Mouse (Mus musculus): ENCODE measurements around the gene Gpi1. TPM values are rescaled to one million over a fixed set of nuclear protein-coding genes. Genes with fewer than 3 reads are reported as not detected.
"Not testable (repeated sequence)": the region's sequence is repeated elsewhere in the genome, so short reads cannot be mapped to it uniquely, and the experiment has no call there.

Gpi1 gene
- polyA plus RNA-seq, 1 experiment from 2014 or later: 277 TPM

DNA sequence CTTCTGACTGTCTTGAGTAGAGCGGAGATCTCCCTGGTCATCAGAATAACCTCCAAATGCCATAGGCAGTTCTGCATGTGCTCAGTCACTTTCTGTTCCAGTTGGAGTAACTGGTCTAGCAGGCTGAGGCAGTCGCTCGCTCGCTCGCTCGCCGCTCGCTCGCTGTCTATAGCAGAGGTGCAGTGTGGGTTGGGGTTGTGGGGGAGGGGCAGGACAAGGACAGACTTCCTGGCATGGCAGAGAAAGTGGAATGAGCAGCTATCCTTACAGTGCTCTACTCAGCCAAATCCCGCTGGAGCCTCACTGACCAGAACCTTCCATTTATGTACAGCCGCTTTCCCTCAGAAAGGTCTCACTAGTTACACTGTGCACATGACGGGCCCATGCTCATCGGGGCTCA, 46.8 kb downstream of the Gpi1 start:
- 68% methylated on average over 13 of the region's 13 CpGs for WGBS
- peak; percentile 39; the same call in 1 of the 2 replicates for ATAC-seq (ENCODE audit: insufficient number of reproducible peaks, low FRiP score, low TSS enrichment, low read depth)
- Histone ChIP-seq H3K4me2 (replicated peaks) (no peak overlapping the region), H3K27ac (replicated peaks) (0 out of 2 replicates have a peak overlapping the region, but pooled peaks have one; percentile 12), H3K27me3 (no peaks in the 10 kb centered on the region), H3K9me3 (replicated peaks) (no peaks in the 10 kb centered on the region), H3K4me3 (replicated peaks) (no peak overlapping the region), H3K4me1 (no peaks in the 10 kb centered on the region), H3K36me3 (peaks cover 44% of the 10 kb centered on the region), H3K9ac (no peak overlapping the region)

DNA sequence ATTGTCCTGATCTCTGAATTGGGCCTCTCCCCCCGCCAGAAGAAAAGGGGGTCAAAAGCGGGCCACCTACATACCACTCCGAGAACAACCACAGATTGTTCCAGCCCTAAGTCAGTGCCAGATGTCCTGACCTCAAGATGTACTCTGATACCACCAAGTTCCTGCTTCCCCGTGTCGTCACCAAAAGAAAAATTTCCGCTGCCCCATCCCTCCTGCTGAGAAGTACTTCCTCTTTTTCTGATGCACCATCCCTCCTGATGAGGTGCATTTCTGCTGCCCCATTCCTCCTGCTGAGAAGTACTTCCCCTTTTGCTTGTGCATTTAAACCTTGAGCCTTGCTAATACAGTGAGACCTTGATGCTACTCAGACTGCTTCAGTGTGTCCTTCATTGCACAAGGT, 53.9 kb downstream of the Gpi1 start:
- not testable (repeated sequence) for H3K9me3 ChIP-seq (replicated peaks); H3K36me3 ChIP-seq; H3K4me2 ChIP-seq (replicated peaks); H3K27me3 ChIP-seq; H3K27ac ChIP-seq (replicated peaks); ATAC-seq (ENCODE audit: insufficient number of reproducible peaks, low FRiP score, low TSS enrichment, low read depth); H3K9ac ChIP-seq; H3K4me1 ChIP-seq; H3K4me3 ChIP-seq (replicated peaks)
- 74% methylated on average over 6 of the region's 6 CpGs for WGBS

DNA sequence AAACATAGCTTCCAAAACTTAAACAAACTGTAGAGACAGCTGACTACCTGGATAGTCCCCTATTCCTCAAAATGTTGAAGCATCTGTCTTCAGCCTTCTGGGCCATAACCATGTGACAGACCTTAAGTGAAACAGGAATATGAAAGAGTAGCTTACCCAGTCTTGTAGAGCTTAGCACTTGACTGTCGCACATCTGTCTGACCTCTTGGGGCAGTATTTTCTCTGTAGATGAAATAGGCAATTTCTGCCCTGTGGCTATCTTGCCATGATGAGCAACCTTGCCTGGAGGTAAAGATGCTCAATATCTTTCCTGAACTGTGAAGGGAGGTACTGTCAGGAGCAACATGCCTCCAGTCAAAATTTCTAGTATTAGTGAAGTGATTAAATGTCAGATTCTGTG, 57.9 kb downstream of the Gpi1 start:
- Histone ChIP-seq H3K27me3 (no peaks in the 10 kb centered on the region), H3K4me2 (replicated peaks) (no peak overlapping the region), H3K27ac (replicated peaks) (no peak overlapping the region), H3K9ac (no peak overlapping the region), H3K4me3 (replicated peaks) (no peak overlapping the region), H3K9me3 (replicated peaks) (no peaks in the 10 kb centered on the region), H3K4me1 (peaks cover 7% of the 10 kb centered on the region; the same call in 1 of the 2 replicates), H3K36me3 (no peaks in the 10 kb centered on the region)
- 59% methylated on average over 1 of the region's 1 CpGs for whole genome bisulfite sequencing
- no peak for ATAC-seq (ENCODE audit: insufficient number of reproducible peaks, low FRiP score, low TSS enrichment, low read depth)

DNA sequence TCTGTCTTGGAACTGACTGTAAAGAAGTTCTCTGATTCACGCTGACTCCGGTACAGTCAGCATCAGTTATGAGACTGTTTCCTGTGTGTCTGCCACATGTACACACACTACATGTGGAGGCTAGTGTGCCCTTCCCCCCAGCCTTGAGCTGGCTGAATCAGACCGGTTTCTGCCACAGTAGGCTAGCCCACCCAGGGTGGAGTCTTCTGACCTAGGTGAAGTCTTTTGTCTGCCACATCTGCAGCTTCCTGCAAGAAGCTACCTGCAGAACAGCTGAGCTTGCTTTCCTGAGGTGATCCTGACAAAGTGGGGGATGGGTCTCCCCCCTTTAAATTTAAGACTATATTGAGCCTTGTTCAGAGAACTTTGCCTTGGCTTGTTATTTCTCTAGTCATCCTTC, 60.7 kb downstream of the Gpi1 start, which contains the start of gene Uba2:
Uba2 (minus strand) TSS at position 146 of the 400 bp plus-strand sequence.
- peak within 1 kb of the TSS; percentile 81 for H3K4me2 ChIP-seq (replicated peaks)
- H3K27ac ChIP-seq (replicated peaks): peak within 1 kb of the TSS; percentile 90; the same call in 1 of the 2 replicates
- no peaks in the 10 kb centered on the region for H3K9me3 ChIP-seq (replicated peaks)
- no peaks in the 10 kb centered on the region for H3K27me3 ChIP-seq
- H3K4me3 ChIP-seq (replicated peaks): peak within 1 kb of the TSS; percentile 93
- peaks cover 9% of the 10 kb centered on the region for H3K36me3 ChIP-seq
- peak within 1 kb of the TSS; percentile 87; the same call in 1 of the 2 replicates for H3K9ac ChIP-seq
- WGBS: 78% methylated on average over 3 of the region's 3 CpGs
- peaks cover 11% of the 10 kb centered on the region; the same call in 1 of the 2 replicates for H3K4me1 ChIP-seq
- no peak for ATAC-seq (ENCODE audit: insufficient number of reproducible peaks, low FRiP score, low TSS enrichment, low read depth)

DNA sequence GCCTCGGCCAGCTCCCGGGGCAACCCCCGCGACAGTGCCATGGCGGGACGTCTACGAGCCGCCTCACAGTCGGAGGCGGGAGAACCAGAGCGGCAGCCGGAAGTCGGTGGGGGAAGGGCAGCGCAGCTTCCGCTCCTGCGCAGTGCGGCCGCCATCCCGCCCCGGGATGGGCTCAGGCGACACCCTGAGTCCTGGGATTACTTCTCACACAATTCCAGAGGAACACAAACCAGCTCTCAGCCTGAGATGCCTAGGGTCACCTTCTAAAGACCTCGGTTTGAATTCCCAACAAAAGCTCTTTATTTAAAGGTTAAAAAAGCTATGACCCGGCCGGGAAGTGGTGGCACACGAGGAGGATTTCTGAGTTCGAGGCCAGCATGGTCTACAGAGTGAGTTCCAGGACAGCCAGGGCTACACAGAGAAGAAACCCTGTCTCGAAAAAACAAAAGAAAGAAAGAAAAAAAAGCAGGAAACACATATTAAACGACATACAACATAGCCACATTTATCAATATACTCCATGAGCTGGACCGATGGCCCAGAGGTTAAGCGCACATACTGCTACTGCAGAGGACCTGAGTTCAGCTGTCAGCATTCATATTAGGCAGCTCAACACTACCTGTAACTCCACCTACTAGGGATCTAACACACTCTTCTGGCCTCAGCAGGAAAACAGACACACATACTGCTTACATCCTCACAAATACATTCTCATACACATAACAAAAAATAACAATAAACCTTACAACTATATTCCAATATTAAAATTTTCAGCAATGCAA, 61.5 kb downstream of the Gpi1 start:
- Histone ChIP-seq H3K36me3 (peaks cover 15% of the 10 kb centered on the region), H3K27ac (replicated peaks) (peak overlapping the region; percentile 90), H3K9me3 (replicated peaks) (no peaks in the 10 kb centered on the region), H3K4me1 (peaks cover 11% of the 10 kb centered on the region; the same call in 1 of the 2 replicates), H3K4me3 (replicated peaks) (peak overlapping the region; percentile 93), H3K9ac (peak overlapping the region; percentile 87), H3K27me3 (no peaks in the 10 kb centered on the region), H3K4me2 (replicated peaks) (peak overlapping the region; percentile 81)
- 8% methylated on average over 30 of the region's 30 CpGs for WGBS
- peak; percentile 95 for ATAC-seq (ENCODE audit: insufficient number of reproducible peaks, low FRiP score, low TSS enrichment, low read depth)

DNA sequence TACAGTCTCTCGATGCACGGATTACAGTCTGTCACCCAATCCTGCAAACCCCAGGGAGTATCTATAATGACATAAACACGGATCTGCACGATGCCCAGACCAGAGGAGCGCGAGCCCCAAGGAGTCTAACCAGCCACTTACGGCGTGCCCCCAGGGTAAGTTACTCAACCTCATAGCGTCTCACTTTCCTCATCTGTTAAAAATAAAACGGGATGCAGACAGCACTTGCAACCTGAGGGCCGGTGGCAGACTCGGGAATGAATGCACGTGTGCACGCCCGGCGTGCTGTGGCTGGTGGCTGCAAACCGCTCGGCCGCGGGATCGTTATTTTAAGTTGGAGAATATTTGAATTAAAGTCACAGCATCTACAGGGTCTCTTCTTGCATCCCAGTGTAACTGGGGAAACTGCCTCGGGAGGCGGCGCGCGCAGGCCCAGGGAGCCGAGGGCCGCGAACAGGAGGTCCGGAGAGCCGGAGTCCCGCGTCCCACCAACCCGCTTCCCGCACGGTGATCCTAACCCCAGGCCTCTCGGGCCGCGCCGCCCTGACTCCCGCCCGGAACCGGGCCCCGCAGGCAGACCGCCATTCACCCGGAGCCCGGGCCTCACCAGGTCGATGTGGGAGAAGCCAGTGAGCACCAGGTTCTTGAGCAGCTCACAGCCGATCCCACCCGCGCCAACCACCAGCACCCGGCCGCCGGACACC, 62.2 kb downstream of the Gpi1 start:
- H3K4me3 ChIP-seq (replicated peaks): peak overlapping the region; percentile 93
- under 1% methylated on average over 54 of the region's 54 CpGs for WGBS
- H3K9me3 ChIP-seq (replicated peaks): no peaks in the 10 kb centered on the region
- ATAC-seq (ENCODE audit: insufficient number of reproducible peaks, low FRiP score, low TSS enrichment, low read depth): peak; percentile 8; the same call in 1 of the 2 replicates
- H3K27me3 ChIP-seq: no peaks in the 10 kb centered on the region
- H3K27ac ChIP-seq (replicated peaks): peak overlapping the region; percentile 90
- H3K4me2 ChIP-seq (replicated peaks): peak overlapping the region; percentile 81
- H3K9ac ChIP-seq: peak overlapping the region; percentile 87
- H3K4me1 ChIP-seq: peaks cover 11% of the 10 kb centered on the region; the same call in 1 of the 2 replicates
- H3K36me3 ChIP-seq: peaks cover 22% of the 10 kb centered on the region

DNA sequence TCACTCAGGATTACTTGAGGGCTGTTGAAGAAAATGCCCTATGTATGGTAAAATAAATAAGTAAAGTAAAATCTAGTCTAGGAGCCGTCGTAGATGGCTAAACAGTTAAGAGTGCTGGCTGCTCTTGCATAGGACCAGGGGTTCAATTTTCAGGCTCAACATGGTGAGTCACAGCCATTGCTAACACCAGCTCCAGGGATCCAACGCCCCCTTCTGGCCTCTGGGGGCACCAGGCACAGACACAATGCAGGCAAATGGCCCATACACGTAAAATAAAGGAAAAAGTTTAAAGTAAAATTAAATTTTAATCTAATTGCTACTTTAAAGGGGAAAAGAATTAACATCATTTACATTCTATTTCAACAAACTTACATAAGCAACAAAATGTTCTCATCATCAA, 63.3 kb downstream of the Gpi1 start:
- no peaks in the 10 kb centered on the region for H3K27me3 ChIP-seq
- peaks cover 33% of the 10 kb centered on the region for H3K36me3 ChIP-seq
- 49% methylated on average over 4 of the region's 4 CpGs for WGBS
- no peaks in the 10 kb centered on the region for H3K9me3 ChIP-seq (replicated peaks)
- H3K4me1 ChIP-seq: peaks cover 11% of the 10 kb centered on the region; the same call in 1 of the 2 replicates
- 0 out of 2 replicates have a peak overlapping the region, but pooled peaks have one; percentile 6 for H3K4me2 ChIP-seq (replicated peaks)
- H3K27ac ChIP-seq (replicated peaks): no peak overlapping the region
- H3K4me3 ChIP-seq (replicated peaks): 0 out of 2 replicates have a peak overlapping the region, but pooled peaks have one; percentile 4
- no peak for ATAC-seq (ENCODE audit: insufficient number of reproducible peaks, low FRiP score, low TSS enrichment, low read depth)
- H3K9ac ChIP-seq: no peak overlapping the region

DNA sequence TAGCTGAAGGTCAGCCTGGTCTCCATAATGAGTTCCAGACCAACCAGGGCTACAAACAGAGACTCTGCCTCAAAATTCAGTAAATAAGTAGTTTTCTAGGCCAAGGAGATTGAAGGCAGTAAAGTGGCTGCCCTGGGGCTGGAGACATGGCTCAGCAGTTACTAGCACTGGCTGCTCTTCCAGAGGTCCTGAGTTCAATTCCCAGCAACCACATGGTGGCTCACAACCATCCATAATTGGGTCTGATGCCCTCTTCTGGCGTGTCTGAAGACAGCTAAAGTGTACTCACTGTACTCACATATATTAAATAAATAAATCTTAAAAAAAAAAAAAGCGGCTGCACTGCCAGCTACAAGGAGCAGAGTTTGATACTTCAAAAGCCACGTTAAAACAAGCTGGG, 64.1 kb downstream of the Gpi1 start:
- no peaks in the 10 kb centered on the region for H3K27me3 ChIP-seq
- H3K36me3 ChIP-seq: peaks cover 41% of the 10 kb centered on the region
- no peak overlapping the region for H3K27ac ChIP-seq (replicated peaks)
- no peaks in the 10 kb centered on the region for H3K9me3 ChIP-seq (replicated peaks)
- H3K4me3 ChIP-seq (replicated peaks): no peak overlapping the region
- no peak overlapping the region for H3K9ac ChIP-seq
- no peak for ATAC-seq (ENCODE audit: insufficient number of reproducible peaks, low FRiP score, low TSS enrichment, low read depth)
- WGBS: 76% methylated on average over 3 of the region's 3 CpGs
- H3K4me2 ChIP-seq (replicated peaks): no peak overlapping the region
- peaks cover 11% of the 10 kb centered on the region; the same call in 1 of the 2 replicates for H3K4me1 ChIP-seq

DNA sequence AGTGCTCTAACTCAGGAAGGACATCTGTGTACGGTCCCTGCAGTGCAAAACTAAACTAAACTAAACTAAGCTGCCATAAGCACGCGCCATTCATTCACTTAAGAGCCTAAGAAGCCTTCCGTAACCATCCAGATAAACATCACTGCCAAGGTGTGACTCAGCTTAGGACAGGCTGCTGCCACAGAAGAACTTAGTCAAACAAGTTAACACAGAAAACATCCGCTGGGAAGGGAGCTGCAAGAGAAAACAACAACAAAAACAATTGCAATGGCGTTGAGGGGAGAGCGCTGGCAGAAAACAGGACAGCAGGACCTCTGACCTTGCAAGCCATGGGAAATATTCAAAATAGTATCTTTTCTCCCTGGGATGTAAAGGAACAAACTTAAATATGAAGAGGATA, 65.5 kb downstream of the Gpi1 start:
- WGBS: 90% methylated on average over 7 of the region's 7 CpGs
- no peak for ATAC-seq (ENCODE audit: insufficient number of reproducible peaks, low FRiP score, low TSS enrichment, low read depth)

DNA sequence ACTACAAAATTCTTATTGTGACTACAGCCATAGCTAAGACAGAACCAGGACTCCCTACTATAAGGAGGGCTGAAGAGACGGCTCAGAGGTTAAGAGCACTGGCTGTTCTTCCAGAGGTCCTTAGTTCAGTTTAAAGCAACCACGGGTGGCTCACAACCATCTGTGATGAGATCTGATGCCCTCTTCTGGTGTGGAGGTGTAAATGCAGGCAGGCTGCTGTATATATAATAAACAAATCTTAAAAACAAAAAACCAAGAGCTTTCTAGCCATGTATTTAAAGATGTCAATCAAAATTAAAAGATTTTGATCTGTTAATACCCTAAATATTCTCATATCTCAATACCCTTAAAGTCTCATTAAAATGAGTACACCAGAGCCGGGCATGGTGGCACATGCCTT, 71.0 kb downstream of the Gpi1 start:
- H3K4me1 ChIP-seq: no peaks in the 10 kb centered on the region
- no peak overlapping the region for H3K4me2 ChIP-seq (replicated peaks)
- 93% methylated on average over 3 of the region's 3 CpGs for WGBS
- no peaks in the 10 kb centered on the region for H3K27me3 ChIP-seq
- no peak overlapping the region for H3K4me3 ChIP-seq (replicated peaks)
- peaks cover 91% of the 10 kb centered on the region for H3K36me3 ChIP-seq
- no peak overlapping the region for H3K9ac ChIP-seq
- no peak overlapping the region for H3K27ac ChIP-seq (replicated peaks)
- H3K9me3 ChIP-seq (replicated peaks): no peaks in the 10 kb centered on the region
- no peak for ATAC-seq (ENCODE audit: insufficient number of reproducible peaks, low FRiP score, low TSS enrichment, low read depth)

More for the DNA sequence above, 65.5 kb downstream of the Gpi1 start:
- Histone ChIP-seq H3K4me1 (peaks cover 11% of the 10 kb centered on the region; the same call in 1 of the 2 replicates), H3K36me3 (peaks cover 52% of the 10 kb centered on the region), H3K27me3 (no peaks in the 10 kb centered on the region), H3K4me3 (replicated peaks) (no peak overlapping the region), H3K4me2 (replicated peaks) (no peak overlapping the region), H3K27ac (replicated peaks) (no peak overlapping the region), H3K9me3 (replicated peaks) (no peaks in the 10 kb centered on the region), H3K9ac (no peak overlapping the region)

DNA sequence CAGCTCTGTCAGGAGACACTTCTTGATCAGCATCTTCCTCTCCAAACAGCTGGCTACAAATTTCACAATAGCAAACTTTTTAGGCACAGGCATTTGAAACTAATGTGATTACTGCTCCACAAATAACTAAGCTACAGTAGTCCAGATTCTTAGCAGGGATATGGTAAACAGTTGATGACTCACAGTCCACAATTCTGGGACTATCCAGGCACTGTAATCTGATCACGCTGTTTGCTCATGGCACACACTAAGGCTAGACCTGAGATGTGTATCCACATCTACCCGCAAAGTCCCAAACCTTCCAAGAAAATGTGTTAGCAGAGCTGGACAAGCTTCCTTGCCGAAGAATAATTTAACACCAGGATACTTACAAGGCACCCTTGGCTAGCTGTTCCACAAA, 72.1 kb downstream of the Gpi1 start:
- Histone ChIP-seq H3K9ac (no peak overlapping the region), H3K27me3 (no peaks in the 10 kb centered on the region), H3K4me2 (replicated peaks) (no peak overlapping the region), H3K9me3 (replicated peaks) (no peaks in the 10 kb centered on the region), H3K27ac (replicated peaks) (no peak overlapping the region), H3K36me3 (peaks cover 91% of the 10 kb centered on the region), H3K4me1 (no peaks in the 10 kb centered on the region), H3K4me3 (replicated peaks) (no peak overlapping the region)
- 96% methylated on average over 3 of the region's 3 CpGs for WGBS
- ATAC-seq (ENCODE audit: insufficient number of reproducible peaks, low FRiP score, low TSS enrichment, low read depth): no peak

Data from embryonic facial prominence, embryonic 15.5 days (tissue).